Mouse (Mus musculus): ENCODE results near the gene Mdh1b. TPM values are rescaled to one million over a fixed set of nuclear protein-coding genes. Genes with fewer than 3 reads are reported as not detected.

The Mdh1b gene
- total RNA-seq (2021), result under 1 TPM in 1 of 2 experiments, not detected in 1; 0.17 TPM
- polyA plus RNA-seq (2012; rRNA removed), result not detected in 2 replicates
- long read RNA-seq, result 0 reads

- DNase-seq, result peak; percentile 93
These were observed at the start of gene Mdh1b, which contains the start of gene Fastkd2 for GRCm38 (mm10) chr1:63730240-63730771. Gene Mdh1b (minus strand): TSS chr1:63730318. Gene Fastkd2 (plus strand): TSS chr1:63730614.

GRCm38 (mm10) chr1:63776902-63777630, 46.9 kb upstream of the Mdh1b start:
- no peak for DNase-seq

GRCm38 (mm10) chr1:63776396-63776795, 46.3 kb upstream of the Mdh1b start:
- no peak for DNase-seq

- DNase-seq, result no peak
These were observed 40.2 kb upstream of the Mdh1b start for GRCm38 (mm10) chr1:63770309-63770708.

- no peak for DNase-seq
These were observed 39.0 kb upstream of the Mdh1b start, which contains the start of gene 4933402D24Rik for GRCm38 (mm10) chr1:63769167-63769566. Gene 4933402D24Rik (minus strand): TSS chr1:63769267.

DNA sequence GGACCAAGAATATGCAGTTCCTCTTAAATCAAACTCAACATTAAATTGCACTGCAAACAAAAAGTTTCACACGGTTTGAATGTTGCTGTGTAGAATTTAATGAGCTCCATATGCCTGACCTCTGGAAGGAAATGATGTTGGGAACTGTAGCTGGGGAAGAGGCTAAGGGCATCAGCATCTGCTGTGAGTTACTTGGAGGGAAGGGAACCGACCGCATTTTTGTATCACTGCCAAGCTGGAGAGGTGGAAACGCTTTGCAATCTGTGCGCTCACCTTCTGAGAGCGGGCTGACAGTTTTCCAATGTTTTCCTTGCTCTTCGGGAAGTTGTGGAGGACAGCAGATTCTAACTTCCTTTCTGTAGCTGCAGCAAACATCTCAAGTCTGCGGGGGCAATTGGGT, 38.0 kb upstream of the Mdh1b start:
- DNase-seq, result no peak

DNA sequence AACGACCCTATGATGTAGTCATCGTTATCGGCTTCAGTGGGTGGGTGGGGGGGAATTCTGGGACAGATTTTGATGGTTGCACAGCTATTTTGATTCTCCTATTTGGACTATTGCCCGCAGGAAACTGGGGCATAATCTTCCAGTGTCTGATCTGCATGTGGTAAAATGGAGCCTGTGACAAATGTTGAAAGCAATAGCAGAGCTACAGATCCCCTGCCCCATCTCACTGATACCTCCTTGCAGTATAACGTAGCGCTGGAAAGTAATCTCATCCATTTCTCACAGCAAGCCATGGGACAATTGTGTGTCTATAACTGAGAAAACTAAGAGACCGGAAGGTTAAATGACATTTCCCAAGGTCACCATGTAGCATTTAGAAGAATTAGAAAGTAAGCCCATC, 34.3 kb upstream of the Mdh1b start:
- DNase-seq, result no peak

- DNase-seq, result no peak
These were observed 33.8 kb upstream of the Mdh1b start for GRCm38 (mm10) chr1:63763881-63764386.

- peak; percentile 48 for DNase-seq
These were observed 33.1 kb upstream of the Mdh1b start for GRCm38 (mm10) chr1:63763212-63763694.

DNA sequence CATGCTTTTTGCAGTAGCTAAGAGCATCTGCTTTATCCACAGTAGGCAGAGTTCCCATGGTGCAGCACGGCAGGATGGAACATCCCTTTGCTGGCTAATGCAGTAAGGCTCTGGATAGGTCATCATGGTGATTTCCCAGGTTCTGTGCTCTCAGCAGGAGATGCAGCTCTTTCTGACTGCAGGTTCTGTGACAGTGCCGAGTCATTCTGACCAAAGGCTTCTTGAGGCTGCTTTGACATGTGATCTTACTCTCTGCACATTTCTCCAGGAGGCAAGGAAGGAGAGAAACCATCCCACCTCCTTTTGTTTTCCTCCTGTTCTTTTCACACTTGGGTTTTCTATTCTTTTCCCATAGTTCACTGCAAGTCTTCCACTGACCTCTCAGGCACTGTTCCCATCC, 25.9 kb upstream of the Mdh1b start:
- DNase-seq, result no peak

GRCm38 (mm10) chr1:63729796-63730195, 322 bp downstream of the Mdh1b start:
- DNase-seq, result no peak

DNA sequence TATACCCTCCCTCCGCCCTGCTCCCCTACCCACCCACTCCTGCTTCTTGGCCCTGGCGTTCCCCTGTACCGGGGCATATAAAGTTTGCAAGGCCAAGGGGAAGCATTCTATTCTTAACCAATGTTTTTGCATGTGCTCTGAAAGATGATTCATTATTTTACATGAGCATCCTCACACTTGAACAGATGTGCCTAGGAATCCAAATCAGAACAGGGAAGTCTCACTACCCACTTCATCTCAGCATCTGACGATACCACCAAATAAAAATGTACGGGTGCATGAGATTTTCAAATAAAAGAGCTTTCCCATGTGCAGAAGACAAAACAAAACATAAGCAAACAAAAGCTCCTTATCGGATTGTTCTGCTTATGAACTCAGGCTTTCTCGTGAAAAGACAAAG, 10.0 kb downstream of the Mdh1b start:
- DNase-seq, result no peak

- DNase-seq, result no peak
These were observed 21.2 kb downstream of the Mdh1b start for GRCm38 (mm10) chr1:63708876-63709275.

DNA sequence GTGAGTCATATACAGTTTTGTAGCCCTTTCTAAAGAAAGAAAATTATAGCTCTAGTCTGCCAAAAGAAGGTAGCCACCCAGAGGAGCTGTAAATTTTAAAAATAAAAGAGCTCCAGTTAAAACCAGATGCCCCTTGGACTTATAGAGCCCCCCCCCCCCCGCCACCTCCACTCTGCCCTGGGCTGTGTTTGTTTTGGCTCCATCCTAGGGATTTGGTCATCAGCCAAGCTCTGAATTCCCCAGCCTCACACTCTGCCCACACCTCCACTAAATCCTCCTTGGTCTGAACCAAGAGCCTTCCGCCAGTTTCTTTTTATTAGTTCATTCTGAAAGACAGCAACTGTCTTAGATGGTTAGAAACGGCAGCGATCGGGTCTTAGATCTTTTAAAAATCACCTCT, 24.4 kb downstream of the Mdh1b start:
- DNase-seq, result peak; percentile 4

- DNase-seq, result no peak
These were observed 33.3 kb downstream of the Mdh1b start for GRCm38 (mm10) chr1:63696861-63697260.

DNA sequence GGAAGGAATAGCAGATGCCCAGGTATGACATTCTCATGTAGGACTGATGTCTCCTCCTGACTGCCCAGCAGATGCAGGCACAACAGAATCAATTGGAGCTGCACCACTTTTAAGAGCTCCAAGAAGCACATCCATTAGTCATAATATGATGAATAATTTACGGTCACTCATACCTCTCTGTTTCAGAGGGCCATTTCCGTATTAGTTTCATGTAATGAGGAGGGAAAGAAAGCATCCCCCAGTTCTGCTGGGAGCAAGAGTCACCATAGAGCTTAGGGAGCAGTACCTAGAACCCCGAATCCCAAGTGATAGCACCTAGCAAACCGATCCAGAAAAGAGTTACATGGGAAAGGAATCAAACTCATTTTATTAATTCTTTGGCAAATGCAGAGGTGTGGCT, 43.3 kb downstream of the Mdh1b start, which contains the start of gene Dytn:
Dytn (minus strand) TSS at position 101 of the 400 bp plus-strand sequence.
- DNase-seq, result no peak

DNA sequence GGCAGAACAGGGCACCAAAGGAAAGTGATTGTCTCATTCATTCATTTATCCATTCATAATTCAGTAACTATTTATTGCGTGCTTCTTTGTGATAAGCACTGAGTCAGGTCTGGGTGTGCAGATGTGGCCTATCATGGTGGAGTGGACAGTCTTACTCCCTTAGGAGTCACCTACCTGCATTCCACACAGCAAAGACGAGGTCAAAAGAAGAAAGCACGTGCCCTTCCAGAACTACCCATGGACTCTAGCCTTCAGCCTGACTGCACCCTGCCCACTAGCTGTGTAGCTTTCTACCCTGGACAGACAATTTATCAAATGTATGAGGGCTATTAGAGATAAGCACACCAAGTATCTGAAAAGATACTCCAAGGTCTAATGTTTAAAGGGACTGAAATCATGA, 54.1 kb downstream of the Mdh1b start:
- DNase-seq, result no peak

GRCm38 (mm10) chr1:63668852-63669160, 61.3 kb downstream of the Mdh1b start:
- DNase-seq, result no peak

DNA sequence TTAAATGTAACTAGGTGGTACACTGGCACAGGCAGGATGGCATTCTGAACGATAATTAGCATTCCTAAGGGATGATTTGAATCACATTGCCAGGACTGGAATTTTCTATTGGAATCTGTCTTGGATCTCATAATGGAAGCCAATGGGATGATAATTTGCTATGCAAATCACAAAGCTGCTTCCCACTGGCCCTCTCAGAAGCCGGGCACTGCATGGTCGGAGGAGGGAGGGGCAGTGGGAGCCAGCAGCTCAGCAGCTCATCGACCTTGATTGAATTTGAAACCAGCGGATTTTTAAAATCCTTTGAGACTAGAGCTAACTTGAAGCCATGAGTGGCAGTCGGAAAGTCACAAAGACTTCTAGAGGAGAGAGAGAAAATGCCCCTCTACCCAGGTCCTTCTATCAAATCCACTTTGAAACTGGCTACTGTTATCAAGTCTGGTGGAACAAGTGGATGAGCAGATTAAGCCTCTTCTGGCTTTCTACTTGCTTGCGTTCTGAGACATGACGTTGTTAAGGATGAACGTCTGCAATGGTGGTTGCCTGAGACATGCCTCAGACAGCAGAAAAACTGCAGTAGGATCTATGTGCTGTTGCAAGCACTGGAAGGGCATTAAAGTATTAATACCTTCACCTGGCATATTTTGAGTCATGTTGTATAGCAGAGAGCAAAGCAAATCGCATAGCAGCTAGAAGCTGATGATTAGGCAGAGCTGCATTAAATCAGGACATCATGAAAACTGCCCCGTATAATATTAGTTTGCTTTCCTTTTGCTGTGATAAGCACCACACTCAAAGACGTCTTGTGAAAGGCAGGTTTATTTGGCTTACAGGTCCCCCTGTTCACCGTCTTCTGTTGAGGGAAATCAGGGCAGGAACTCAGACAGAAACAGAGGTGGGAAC, 61.9 kb downstream of the Mdh1b start:
- DNase-seq, result no peak

GRCm38 (mm10) chr1:63667201-63667948, 62.7 kb downstream of the Mdh1b start:
- no peak for DNase-seq

- DNase-seq, result no peak
These were observed 64.0 kb downstream of the Mdh1b start for GRCm38 (mm10) chr1:63666089-63666488.

DNA sequence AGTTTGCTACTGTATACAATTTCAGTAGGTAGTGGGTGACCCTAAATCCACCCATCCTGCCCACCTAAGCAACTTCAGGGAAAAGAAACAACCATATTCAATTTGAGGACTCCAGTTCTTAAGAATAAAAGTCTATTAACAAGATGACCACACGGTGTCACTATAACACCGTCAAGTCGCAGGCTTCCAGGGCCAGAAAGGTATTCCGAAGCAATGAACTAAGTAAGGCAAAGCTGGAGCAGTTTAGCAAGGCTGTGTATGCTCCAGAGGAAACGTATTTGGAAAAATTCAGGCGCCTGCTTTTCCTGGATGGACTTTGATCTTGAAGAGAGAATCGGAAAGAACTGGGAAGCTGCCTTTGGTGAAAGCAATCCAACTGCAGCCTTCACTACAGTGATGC, 70.5 kb downstream of the Mdh1b start:
- DNase-seq, result peak; percentile 27
